Mouse (Mus musculus): ENCODE results near the gene Pla2g2d.

- TF ChIP-seq CTCF (IDR thresholded peaks at IDR 0.05; ENCODE audit: low read depth) (no peak), EP300 (optimal IDR thresholded peaks at IDR 0.05) (no peak)
Measured at GRCm38 (mm10) chr4:138794344-138794743, 18.8 kb downstream of the Pla2g2d start.
